Mouse (Mus musculus): ENCODE data around the gene Wbp4.
A peak's percentile ranks its signal among the peaks of the same experiment; 100 is the strongest.
"Not testable (repeated sequence)": the region's sequence is repeated elsewhere in the genome, so short reads cannot be mapped to it uniquely, and the experiment has no call there.

Gene Wbp4

DNA sequence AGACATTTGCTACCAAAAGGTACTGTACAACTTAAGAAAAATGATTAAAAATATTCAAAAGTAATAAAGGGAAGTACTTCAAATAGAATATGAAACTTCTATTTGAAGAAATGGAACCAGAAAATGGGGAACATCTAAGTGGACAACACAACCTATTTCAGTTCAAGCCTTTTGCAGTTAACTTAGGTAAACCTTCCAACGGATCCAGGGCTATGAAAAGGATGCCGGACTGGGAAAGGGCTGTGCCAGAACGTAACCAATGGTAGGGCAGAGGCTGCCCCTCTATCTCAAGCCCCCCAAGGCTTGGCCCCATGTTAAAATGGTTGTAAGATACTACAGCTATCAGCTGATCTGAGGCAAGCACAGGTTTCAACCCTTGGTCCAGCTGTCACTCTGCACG lies 20.3 kb downstream of the Wbp4 start:
- no peak for DNase-seq (ENCODE audit: extremely low read depth, insufficient read length, low spot score)

DNA sequence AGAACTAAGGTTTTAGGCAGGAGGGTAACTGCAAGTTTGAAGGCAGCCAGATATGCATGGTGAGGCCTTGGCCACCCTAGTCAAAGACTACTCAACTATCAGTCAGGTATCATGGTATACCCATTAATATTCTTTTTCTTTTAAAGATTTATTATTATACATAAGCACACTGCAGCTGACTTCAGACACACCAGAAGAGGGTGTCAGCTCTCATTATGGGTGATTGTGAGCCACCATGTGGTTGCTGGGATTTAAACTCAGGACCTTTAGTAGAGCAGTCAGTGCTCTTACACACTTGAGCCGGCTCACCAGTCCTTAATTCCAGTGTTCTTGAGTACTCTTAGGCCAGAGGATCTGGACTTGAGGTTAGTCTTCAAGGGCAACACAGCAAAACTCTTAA lies 20.9 kb downstream of the Wbp4 start:
- DNase-seq (ENCODE audit: extremely low read depth, insufficient read length, low spot score), result no peak

DNA sequence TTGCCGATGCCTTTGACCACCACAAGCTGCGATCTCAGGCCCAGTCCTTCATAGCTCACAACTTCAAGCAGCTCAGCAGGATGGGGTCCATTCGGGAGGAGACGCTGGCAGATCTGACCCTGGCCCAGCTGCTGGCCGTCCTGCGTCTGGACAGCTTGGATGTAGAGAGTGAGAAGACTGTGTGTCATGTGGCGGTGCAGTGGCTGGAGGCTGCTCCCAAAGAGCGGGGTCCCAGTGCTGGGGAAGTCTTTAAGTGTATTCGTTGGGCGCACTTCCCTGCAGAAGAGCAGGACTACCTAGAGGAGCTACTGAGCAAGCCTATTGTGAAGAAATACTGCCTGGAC lies 28.8 kb downstream of the Wbp4 start:
- DNase-seq (ENCODE audit: extremely low read depth, insufficient read length, low spot score), result not testable (repeated sequence)

DNA sequence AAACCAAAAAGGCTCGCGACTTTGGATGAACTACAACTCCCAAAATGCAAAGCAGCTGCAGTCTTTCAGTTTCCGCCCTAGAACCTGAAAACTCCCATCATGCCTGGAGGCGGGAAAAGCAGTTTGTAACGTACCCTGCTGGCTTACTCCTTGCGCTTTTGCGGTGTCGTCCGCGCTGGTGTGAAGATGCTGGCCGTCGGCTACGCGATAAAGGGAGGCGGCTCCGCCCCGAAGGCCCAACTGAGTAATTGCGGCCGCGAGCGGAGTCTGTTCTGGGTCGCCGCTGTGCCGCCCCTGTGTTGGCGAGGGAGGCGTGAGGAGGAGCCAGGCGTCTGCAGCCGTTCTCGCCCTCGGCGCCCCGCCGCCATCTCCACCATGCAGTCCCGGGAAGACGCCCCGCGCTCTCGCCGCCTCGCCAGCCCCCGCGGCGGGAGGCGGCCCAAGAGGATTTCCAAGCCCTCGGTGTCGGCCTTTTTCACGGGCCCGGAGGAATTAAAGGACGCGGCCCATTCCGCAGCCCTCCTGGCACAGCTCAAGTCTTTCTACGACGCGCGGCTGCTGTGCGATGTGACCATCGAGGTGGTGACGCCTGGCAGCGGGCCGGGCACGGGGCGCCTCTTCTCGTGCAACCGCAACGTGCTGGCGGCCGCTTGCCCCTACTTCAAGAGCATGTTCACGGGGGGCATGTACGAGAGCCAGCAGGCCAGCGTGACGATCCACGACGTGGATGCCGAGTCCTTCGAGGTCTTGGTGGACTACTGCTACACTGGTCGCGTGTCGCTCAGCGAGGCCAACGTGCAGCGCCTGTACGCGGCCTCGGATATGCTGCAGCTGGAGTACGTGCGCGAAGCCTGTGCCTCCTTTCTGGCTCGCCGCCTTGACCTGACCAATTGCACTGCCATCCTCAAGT lies 29.4 kb downstream of the Wbp4 start, which contains the start of gene Kbtbd6:
Gene Kbtbd6, plus strand, starts transcription at position 155 of the 910 bp plus-strand sequence.
- DNase-seq (ENCODE audit: extremely low read depth, insufficient read length, low spot score), result not testable (repeated sequence)

DNA sequence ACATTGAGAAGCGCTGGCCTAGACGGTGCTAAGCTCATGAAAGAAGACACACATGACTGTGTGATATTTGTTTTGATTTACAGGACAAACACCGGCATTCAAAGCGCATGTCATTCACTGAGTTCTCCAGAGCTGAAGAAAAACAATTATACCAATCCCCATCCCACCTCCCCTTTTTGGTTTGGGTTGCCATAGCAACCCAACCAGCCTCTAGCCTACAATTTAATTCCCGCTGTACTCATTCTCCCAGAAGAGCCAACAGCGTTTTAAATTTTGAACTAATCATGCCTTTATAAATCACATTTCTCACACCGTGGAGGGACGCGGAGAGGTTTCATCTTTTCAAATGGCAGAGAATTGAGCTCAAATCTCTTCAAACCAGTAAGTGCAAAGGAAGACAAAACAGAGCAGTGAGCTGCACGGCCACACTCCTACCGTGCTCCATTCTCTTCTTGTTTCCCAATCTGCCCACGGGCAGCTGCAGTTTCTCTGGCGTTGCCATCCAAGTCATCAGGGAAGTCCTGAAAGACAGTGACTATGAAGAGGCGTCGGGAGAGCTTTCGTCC lies 36.2 kb downstream of the Wbp4 start:
- DNase-seq (ENCODE audit: extremely low read depth, insufficient read length, low spot score), result no peak

DNA sequence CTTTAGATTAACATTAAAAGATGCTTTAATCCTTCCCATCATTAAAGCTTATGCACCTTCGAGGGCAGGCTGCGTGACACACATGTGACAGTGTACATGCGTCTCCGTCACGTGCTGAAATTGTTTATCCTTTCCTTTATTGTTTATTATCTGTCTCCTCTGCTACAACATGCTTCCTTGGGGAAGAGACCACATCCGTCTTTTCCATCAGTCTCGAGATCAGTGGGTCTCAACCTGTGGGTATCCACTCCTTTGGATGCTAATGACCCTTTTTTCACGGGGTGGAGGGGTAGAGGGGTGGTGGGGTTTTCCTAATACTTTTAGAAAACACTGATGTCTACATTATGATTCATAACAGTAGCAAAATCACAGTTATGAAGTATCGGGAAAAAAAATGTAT lies 36.7 kb downstream of the Wbp4 start:
- no peak for DNase-seq (ENCODE audit: extremely low read depth, insufficient read length, low spot score)

DNA sequence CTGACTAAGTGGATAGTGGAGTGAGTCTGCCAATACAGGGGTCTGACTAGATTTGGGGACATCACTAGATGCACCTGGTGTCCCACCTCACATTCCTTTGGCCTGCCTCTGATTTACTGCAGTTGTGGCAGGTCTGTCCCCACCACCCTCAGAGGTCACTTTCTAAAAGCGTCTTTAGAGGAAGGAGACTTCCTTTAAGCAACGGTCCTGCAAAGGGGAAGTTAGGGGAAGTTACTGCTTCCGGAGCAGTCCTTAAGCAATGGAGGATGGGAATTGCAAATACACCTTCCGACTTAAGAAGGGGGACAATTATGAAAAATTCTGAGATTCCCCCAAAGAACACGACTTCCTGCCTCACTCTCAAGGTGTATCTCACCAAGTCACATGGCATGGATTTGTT lies 39.9 kb downstream of the Wbp4 start:
- no peak for DNase-seq (ENCODE audit: extremely low read depth, insufficient read length, low spot score)

DNA sequence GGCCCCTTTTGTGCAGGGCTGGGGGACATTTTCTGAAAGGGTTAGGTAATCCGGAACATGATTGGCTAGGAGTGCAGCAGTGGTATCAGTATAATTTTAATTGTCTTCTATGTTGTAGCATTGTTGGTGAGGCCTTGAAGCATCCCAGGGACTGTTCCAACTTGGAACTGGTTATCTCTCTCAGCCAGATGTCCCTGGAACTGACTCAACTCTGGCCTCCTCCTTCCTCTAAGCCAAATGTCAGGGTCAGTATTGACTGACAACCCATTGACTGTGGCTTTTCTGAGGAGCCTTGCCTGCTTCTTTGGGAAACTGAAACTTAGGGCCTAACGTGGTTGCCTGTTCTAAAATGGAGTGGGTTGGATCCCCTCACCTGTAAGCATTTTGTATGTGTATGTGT lies 40.7 kb downstream of the Wbp4 start:
- DNase-seq (ENCODE audit: extremely low read depth, insufficient read length, low spot score), result no peak

DNA sequence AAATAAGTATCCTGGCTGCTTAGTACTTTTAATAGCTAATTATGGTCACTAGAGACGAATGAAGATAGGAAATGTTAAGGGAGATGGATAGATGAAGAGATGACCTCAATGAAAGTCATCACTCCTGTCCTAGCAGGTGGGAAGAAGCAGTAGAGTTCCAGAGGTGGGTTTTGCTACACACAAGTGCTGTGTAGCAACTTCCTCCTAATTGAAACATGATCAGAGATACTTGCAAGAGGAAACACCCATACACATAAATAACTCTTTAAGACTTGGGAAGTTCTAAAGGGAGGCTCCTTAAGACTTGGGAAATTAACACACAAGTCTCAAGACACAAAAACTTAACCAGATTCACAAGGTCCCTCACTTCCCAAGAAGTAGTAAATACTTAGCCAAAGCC lies 47.3 kb downstream of the Wbp4 start:
- no peak for DNase-seq (ENCODE audit: extremely low read depth, insufficient read length, low spot score)

DNA sequence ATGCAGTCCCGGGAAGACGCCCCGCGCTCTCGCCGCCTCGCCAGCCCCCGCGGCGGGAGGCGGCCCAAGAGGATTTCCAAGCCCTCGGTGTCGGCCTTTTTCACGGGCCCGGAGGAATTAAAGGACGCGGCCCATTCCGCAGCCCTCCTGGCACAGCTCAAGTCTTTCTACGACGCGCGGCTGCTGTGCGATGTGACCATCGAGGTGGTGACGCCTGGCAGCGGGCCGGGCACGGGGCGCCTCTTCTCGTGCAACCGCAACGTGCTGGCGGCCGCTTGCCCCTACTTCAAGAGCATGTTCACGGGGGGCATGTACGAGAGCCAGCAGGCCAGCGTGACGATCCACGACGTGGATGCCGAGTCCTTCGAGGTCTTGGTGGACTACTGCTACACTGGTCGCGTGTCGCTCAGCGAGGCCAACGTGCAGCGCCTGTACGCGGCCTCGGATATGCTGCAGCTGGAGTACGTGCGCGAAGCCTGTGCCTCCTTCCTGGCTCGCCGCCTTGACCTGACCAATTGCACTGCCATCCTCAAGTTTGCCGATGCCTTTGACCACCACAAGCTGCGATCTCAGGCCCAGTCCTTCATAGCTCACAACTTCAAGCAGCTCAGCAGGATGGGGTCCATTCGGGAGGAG lies 54.5 kb downstream of the Wbp4 start:
- DNase-seq (ENCODE audit: extremely low read depth, insufficient read length, low spot score), result not testable (repeated sequence)

DNA sequence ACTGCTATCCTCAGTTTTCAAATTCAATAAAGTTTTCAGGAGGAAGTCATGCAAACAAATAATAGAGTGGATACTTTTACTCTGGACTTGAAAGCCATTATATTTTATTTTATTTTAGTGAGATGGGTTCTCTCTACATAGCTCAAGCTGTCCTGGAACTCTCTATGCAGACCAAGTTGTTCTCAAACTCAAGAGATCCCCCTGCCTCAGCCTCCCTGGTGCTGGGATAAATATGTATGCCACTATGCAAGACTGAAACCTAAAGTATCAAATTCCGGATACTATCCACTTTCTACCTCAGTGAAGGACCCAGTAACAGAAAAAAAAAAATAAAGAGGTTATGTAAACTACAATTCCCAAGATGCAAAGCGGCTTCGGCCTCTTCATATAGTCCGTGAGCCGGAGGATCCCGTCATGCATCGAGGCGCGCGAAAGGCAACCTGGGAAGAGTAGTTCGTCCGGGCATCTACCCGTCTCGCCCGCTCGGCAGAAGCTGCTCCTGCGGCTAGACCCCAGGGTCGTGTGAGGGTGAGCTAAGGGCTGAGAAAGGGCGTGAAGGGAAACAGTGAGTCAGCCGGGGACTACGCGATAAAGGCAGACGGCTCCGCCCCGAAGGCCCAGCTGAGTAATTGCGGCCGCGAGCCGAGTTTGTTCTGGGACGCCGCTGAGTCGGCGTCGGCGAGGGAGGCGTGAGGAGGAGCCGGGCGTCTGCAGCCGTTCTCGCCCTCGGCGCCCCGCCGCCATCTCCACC lies 55.2 kb downstream of the Wbp4 start, which contains the start of gene Kbtbd7:
Gene Kbtbd7, plus strand, starts transcription at position 533 of the 751 bp plus-strand sequence.
- DNase-seq (ENCODE audit: extremely low read depth, insufficient read length, low spot score), result peak; percentile 3

DNA sequence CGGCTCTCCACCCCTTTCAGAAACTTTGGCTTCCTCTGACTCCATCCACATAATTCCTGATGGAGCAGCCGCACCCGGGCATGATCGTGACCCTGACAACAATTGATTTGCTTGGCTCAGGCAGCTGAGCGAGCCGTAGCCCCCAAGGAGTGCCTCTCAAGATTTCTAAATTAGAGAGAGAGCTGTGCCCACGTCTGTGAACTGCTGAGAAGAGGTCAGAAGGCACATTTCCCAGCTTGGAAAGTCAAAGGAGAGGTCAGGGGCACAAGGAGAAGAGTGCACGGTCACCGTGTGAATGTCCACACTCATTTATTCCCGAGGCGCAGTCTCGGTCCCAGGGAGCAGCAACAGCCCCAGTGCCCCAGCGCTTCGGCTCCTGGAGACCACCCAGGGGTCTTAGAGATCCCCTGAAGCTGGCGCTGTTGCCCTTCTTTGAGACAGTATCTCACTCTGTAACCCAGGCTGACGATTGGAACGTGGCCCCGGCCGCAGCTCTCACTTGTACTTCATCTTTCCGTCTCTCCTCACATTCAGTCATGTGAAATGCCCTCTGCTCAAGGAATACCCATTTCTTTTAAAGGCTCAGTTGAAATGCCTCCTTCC lies 61.1 kb downstream of the Wbp4 start:
- DNase-seq (ENCODE audit: extremely low read depth, insufficient read length, low spot score), result no peak

DNA sequence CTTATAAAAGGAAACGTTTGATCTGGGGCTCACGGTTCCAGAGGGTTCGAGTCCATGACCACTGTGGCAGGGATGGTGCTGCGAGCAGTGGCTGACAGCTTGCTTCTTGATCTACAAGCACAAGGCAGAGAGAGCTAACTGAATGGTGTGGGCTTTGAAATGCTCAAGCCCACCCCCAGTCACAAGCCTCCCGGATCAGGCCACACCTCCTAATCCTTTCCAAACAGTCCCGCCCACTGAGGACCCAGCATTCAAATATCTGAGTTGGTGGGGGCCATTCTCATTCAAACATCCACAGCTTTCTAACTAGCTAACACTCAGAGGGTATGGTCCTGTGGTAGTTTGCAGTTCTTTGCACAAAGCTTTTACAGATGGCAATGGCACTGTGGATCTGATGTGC lies 68.2 kb downstream of the Wbp4 start:
- no peak for DNase-seq (ENCODE audit: extremely low read depth, insufficient read length, low spot score)

DNA sequence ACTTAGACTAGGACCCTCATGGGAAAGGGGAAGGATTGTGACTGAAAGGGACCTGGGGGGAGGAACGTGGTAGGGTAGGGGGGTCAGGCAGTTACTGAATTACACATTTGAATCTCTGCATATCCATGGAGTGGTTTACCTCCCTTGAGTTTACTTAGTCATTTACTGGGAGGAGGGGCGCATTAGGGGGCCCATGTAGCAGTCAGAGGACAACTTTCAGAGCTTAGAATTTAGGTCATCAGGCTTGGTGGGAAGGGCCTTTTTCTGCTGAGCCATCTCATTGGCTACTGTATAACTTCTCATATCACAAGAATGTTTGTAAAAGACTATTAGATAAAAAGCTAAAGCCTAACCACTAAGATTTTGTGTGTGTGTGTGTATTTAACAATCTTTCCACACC lies 70.7 kb downstream of the Wbp4 start:
- DNase-seq (ENCODE audit: extremely low read depth, insufficient read length, low spot score), result no peak
